Mouse (Mus musculus) layer of hippocampus, adult 11-12 months (tissue): ENCODE data around the gene Rasa3.

ENCODE experiments used
- DNase-seq: peaks from one replicate; pipeline ENCODE4 v3.0.0; 2022; ENCODE audit warnings: low spot score

The Rasa3 gene

GRCm38 (mm10) chr8:13648377-13649153 lies 28.8 kb downstream of the Rasa3 start:
- peak; percentile 49 for DNase-seq

DNA sequence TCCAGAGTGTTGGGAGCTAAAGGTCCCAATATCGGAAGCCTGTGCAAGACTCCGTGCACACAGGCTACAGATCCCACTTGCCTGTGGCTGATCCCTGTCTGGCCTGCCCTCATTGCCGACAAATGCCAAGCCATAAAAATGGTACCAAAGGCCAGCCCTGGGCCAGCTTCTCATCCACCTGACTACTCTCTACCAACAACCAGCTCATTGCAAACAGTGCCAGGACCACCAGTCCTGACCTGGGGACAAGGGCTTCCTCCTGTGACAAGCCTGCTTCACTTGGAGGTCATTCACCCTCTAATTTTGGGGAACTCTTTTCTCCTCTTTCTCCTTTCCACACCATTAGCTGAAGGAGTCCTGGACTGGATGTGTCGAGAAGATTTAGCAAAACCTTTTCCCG lies 29.8 kb downstream of the Rasa3 start:
- DNase-seq: no peak

- no peak for DNase-seq
Observed at GRCm38 (mm10) chr8:13644932-13645676, 32.3 kb downstream of the Rasa3 start.

- peak; percentile 53 for DNase-seq
Observed at GRCm38 (mm10) chr8:13644155-13644554, 33.2 kb downstream of the Rasa3 start.

DNA sequence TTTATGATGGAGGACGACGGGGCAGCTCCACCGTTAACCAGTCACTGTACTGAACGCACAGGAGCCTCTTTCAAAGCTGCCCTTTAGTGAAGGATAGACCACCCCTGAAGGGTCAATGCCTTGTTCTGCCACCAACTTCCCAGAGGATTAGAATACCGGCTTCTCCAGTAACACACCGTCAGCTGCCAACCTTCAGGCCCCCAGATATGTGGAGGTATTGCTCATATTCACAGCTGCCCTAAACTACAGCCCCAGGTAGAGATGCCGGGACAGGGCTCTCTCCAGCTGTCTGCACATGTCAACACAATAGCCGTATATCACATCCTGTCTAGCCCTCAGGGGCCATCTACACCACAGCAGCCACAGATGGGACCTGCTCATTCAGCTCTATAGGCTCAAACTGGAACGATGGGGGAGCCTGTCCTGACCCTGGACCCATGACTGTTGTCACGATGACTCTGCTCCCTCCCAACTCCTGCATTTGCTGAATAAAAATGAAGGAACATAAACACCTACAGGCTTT lies 34.7 kb downstream of the Rasa3 start:
- DNase-seq: no peak

- DNase-seq: no peak
Observed at GRCm38 (mm10) chr8:13641206-13641605, 36.2 kb downstream of the Rasa3 start.

DNA sequence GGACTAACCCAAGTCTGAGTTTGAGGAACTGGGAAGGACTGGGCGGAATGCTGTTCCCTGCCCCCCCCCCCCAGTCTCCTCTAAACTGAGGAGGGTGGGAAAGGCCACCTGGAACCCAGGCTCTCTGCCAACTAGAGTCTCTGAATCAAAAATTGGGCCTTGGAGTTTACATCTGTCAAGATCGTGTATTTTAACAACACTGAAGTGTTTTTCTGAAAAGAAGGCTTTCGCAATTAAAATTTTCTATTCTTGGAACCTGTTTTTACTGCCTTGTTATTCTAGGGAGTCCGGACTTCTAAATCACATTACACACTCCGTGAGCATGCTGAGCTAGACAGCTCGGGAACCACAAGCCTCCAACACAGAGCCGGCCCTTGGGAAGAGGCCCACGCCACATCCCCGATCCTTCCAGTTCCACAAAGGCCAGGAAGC lies 36.9 kb downstream of the Rasa3 start:
- DNase-seq: no peak

GRCm38 (mm10) chr8:13633107-13633506 lies 44.3 kb downstream of the Rasa3 start:
- DNase-seq: no peak

GRCm38 (mm10) chr8:13632309-13632708 lies 45.1 kb downstream of the Rasa3 start:
- no peak for DNase-seq

- no peak for DNase-seq
Observed at GRCm38 (mm10) chr8:13630754-13631153, 46.6 kb downstream of the Rasa3 start.

- DNase-seq: no peak
Observed at GRCm38 (mm10) chr8:13630171-13630570, 47.2 kb downstream of the Rasa3 start.

DNA sequence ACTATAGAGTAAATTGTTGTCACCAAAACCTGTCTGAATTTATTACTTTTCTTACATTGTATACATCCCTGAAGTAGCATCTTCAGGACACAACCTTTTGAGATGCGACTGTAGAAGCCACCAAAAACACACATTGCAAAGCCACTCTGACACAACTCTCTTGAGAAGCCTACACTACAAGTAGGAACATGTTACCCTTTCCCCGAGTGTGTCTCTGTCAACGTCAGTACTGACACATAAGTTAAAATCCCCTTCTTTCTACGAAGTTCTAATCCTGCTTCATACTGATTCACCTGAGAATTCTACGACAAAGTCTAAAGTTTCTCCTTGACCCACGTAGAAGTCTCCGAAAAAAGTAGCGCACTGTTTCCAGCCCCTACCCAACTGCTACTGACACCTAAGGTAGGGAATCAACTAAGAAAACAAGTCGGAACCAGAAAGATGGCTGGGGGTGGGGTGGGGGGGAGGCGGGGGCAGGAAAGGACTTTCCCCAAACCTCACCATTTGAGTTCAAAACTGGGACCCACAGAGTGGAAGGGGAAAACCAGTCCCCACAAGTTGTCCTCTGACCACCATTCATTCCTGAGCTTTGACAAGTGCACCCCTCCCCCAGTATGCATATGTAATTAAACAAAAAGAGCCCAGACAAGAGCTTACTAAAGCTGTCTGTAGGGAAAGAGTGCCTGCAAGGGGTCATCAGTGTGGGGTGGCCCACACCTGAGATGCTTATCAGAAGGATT lies 47.9 kb downstream of the Rasa3 start:
- no peak for DNase-seq

DNA sequence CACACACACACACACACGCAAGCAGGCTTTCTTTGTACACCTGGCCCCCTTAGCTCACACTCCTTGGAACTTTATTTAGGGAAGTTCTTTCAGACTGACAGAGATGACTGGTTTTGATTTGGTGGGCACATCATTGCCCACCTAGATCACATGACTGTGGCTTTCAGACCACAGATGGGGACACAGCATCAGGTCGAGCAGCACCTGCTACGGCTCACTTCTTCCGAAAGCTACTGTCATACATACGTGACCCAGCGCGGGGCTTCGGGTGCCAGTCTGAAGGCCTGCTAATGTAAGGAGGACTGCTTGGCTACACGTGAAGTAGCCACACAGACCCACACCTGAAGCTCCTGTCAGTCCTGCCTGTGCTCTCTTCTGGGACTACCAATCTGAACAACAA lies 49.3 kb downstream of the Rasa3 start:
- no peak for DNase-seq

DNA sequence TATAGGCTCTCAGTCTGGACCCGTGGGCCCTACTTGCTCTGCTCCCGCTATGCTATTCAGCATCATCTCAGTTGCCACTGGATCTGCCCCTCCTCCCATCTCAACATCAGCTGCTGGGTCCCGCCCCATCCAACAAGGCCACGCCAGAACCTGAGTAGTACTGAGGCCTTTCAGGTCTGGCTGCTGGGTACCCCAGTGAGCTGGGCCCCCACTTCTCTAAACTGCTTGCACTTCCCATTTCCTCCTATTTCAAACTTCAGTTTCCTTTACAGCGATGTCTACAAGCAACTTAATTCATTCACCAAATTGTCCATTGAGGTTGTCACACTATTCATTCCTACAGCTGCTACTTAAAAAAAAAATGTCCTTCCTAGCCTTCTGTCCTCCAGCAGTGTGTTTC lies 49.8 kb downstream of the Rasa3 start:
- no peak for DNase-seq

- no peak for DNase-seq
Observed at GRCm38 (mm10) chr8:13626114-13626513, 51.3 kb downstream of the Rasa3 start.

GRCm38 (mm10) chr8:13625281-13625970 lies 52.0 kb downstream of the Rasa3 start:
- no peak for DNase-seq

GRCm38 (mm10) chr8:13624863-13625262 lies 52.5 kb downstream of the Rasa3 start:
- DNase-seq: peak; percentile 70

GRCm38 (mm10) chr8:13623911-13624421 lies 53.4 kb downstream of the Rasa3 start:
- peak; percentile 41 for DNase-seq

GRCm38 (mm10) chr8:13623038-13623750 lies 54.2 kb downstream of the Rasa3 start:
- DNase-seq: peak; percentile 67

DNA sequence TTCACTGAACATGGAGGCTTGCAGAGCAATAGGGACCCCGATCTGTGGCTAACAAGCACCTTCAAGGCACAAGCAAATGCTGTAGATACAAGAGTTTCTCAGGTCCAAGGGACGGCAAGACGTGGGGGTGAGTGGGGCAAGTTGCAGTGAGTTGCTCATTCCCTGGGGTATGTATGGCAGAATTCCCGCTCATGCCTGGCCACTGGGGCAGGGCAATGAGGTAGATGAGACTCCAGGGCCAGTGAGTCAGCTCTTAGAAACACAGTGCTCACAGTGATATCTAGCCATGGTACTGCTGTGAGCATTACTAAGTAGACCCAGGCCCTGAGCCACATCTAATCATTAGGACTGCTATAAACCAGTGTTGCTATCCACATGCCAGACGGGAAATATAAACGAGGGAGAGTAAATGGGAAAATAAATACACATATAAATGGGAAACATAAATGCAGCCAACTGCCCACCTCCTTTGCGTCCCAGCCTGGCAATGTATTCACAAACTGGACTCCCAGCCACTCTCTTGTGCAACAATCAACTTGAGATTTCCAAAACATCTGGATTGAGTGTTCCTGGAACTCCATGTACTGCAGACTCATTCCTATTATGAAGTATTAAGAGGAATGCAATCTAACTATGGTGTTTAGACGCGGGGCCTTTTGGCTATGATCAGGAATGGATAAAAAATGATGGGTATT lies 57.0 kb downstream of the Rasa3 start:
- DNase-seq: no peak
